Mouse (Mus musculus) spleen, adult 2 months (tissue): ENCODE data around the gene Fxr2. TPM values are rescaled to one million over a fixed set of nuclear protein-coding genes. Genes with fewer than 3 reads are reported as not detected.
"Not testable (repeated sequence)": the region's sequence is repeated elsewhere in the genome, so short reads cannot be mapped to it uniquely, and the experiment has no call there.

Experiments used
- DNase-seq, 2 experiments: peaks; one replicate each; pipeline versions ENCODE4 v3.0.0 to v3.0.0-alpha.2; 2012 to 2021; ENCODE audit warnings: low spot score in 2 of 2, low read depth in 1 of 2
- H3K27ac ChIP-seq: fragments of 200-500 bp; 2 replicates; pipeline ENCODE4 v1.5.1; 2012; ENCODE audit warnings: low read length, inconsistent platforms; ENCODE audit not compliant: insufficient read depth
- H3K27me3 ChIP-seq: fragments of 200-500 bp; 2 replicates; pipeline ENCODE4 v1.6.1; 2012; ENCODE audit warnings: mild to moderate bottlenecking, moderate library complexity, low read length, inconsistent platforms; ENCODE audit not compliant: control insufficient read depth, insufficient read depth
- H3K36me3 ChIP-seq: fragments of 200-500 bp; 2 replicates; pipeline ENCODE4 v1.6.1; 2012; ENCODE audit warnings: mild to moderate bottlenecking, low read length, inconsistent platforms; ENCODE audit not compliant: control insufficient read depth, insufficient read depth
- H3K4me1 ChIP-seq: fragments of 200-500 bp; 2 replicates; pipeline ENCODE4 v1.6.1; 2011; ENCODE audit warnings: inconsistent platforms; ENCODE audit not compliant: control insufficient read depth, insufficient read depth, insufficient read length
- H3K4me3 ChIP-seq: fragments of 200-500 bp; 2 replicates; pipeline ENCODE4 v1.5.1; 2011; ENCODE audit warnings: mild to moderate bottlenecking, inconsistent platforms; ENCODE audit not compliant: insufficient read depth, insufficient read length; ENCODE audit errors: extremely low read depth
- CTCF ChIP-seq: fragments of 200-500 bp; IDR thresholded peaks from 2 replicates; pipeline ENCODE4 v1.5.1; 2011; ENCODE audit warnings: mild to moderate bottlenecking, inconsistent platforms; ENCODE audit not compliant: insufficient read depth, insufficient read length, insufficient replicate concordance; ENCODE audit errors: extremely low read depth
- POLR2A ChIP-seq: fragments of 200-500 bp; IDR thresholded peaks from 2 replicates; pipeline ENCODE4 v1.6.1; 2011; ENCODE audit warnings: low read depth, low read length, inconsistent platforms
- WGBS: fragments of 180-500 bp; shearing (Covaris S2); methylation state at CpG from one replicate; pipeline ENCODE4 v1.1.7; 2018; 5-methylcytosine and 5-hydroxymethylcytosine counted together
- polyA plus RNA-seq: library from polyadenylated mRNA; depleted of rRNA; stranded (reverse); fragments of >200 nt; gene quantifications from 2 replicates; pipeline ENCODE4 v1.2.3, GENCODE M21; 2012; rRNA removed

Fxr2 gene
- polyA plus RNA-seq, 1 experiment = 41.6 TPM

DNA sequence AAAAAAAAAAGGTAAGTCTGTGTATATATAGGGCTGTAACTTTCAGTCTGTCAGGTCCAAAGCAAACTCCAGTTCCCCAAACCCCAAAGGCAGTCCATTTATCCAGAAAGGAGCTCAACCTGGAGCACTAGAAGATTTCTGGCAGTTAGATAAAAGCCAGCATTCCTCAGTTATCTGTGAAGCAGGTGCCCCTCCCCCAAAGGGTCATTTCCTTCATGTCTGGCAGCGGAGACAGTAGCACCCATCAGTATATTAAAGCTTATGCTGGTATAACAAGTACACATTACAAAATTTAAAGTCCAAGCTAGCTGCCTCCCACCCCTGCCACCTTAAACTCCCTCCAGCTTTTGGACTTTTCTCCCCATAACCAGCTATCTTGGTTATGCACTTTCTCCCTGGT lies 66.8 kb downstream of the Fxr2 start:
- no peak overlapping the region for H3K27ac ChIP-seq
- no peak for TF ChIP-seq CTCF
- TF ChIP-seq POLR2A = no peak
- WGBS = 84% methylated on average over 1 of the region's 1 CpGs
- no peak for DNase-seq
- peaks cover 7% of the 10 kb centered on the region for H3K27me3 ChIP-seq
- H3K4me3 ChIP-seq = no peak overlapping the region
- H3K4me1 ChIP-seq = peaks cover 3% of the 10 kb centered on the region
- H3K36me3 ChIP-seq = no peaks in the 10 kb centered on the region

DNA sequence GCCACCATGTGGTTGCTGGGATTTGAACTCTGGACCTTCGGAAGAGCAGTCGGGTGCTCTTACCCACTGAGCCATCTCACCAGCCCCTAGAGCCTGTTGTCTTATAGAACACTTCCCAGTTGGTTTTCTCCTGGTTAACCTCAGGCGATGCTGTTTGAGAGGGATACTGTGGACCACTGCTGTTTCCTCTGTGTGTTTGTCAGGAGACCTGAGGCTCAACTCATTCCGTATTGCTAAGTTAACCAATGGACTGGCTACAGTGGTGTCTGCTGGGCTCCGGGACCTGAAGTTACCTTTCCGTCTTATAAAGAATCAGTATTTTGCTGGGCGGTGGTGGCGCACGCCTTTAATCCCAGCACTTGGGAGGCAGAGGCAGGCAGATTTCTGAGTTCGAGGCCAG lies 70.1 kb downstream of the Fxr2 start:
- H3K36me3 ChIP-seq, DNase-seq, H3K27me3 ChIP-seq, H3K27ac ChIP-seq, H3K4me3 ChIP-seq, H3K4me1 ChIP-seq: not testable (repeated sequence)
- 96% methylated on average over 10 of the region's 10 CpGs for WGBS

Other genes with a start within 250 kb of the Fxr2 start
- 82.3 and 105 TPM in 2 replicates for gene Naa38, start 237.5 kb upstream of the Fxr2 start, polyA plus RNA-seq
- gene Cyb5d1, start 237.4 kb upstream of the Fxr2 start, polyA plus RNA-seq = 9.5 and 11.1 TPM in 2 replicates
- 14.3 and 20.5 TPM in 2 replicates for gene Tmem88, start 234.8 kb upstream of the Fxr2 start, polyA plus RNA-seq
- gene Kdm6b, start 219.3 kb upstream of the Fxr2 start, polyA plus RNA-seq = 15.8 and 17.0 TPM in 2 replicates
- gene Dnah2, start 83.9 kb upstream of the Fxr2 start, polyA plus RNA-seq = 0.29 and 0.31 TPM in 2 replicates
- 1.1 and 1.2 TPM in 2 replicates for gene Efnb3, start 72.8 kb upstream of the Fxr2 start, polyA plus RNA-seq
- 15.6 and 21.3 TPM in 2 replicates for gene Wrap53, start 52.7 kb upstream of the Fxr2 start, polyA plus RNA-seq
- 105 and 144 TPM in 2 replicates for gene Trp53, start 52.6 kb upstream of the Fxr2 start, polyA plus RNA-seq
- 10.7 and 11.2 TPM in 2 replicates for gene Atp1b2, start 27.0 kb upstream of the Fxr2 start, polyA plus RNA-seq
- gene Shbg, start 15.1 kb upstream of the Fxr2 start, polyA plus RNA-seq = not detected in 2 replicates
- gene Sat2, start 11.0 kb upstream of the Fxr2 start, polyA plus RNA-seq = 1.1 and 1.4 TPM in 2 replicates
- gene Sox15, start 22.3 kb downstream of the Fxr2 start, polyA plus RNA-seq = 0.09 and 0.35 TPM in 2 replicates
- 63.6 and 74.2 TPM in 2 replicates for gene Mpdu1, start 29.7 kb downstream of the Fxr2 start, polyA plus RNA-seq
- gene Cd68, start 33.2 kb downstream of the Fxr2 start, polyA plus RNA-seq = 103 and 114 TPM in 2 replicates
- 172 and 196 TPM in 2 replicates for gene Eif4a1, start 39.4 kb downstream of the Fxr2 start, polyA plus RNA-seq
- 32.6 and 36.1 TPM in 2 replicates for gene Senp3, start 49.1 kb downstream of the Fxr2 start, polyA plus RNA-seq
- 4.6 and 4.9 TPM in 2 replicates for gene Tnfsf13, start 52.8 kb downstream of the Fxr2 start, polyA plus RNA-seq
- 23.9 and 26.6 TPM in 2 replicates for gene Tnfsf12, start 62.9 kb downstream of the Fxr2 start, polyA plus RNA-seq
- 4.8 and 5.0 TPM in 2 replicates for gene Tnfsfm13, start 63.1 kb downstream of the Fxr2 start, polyA plus RNA-seq
- gene Polr2a, start 125.6 kb downstream of the Fxr2 start, polyA plus RNA-seq = 43.8 and 45.4 TPM in 2 replicates
- gene Slc35g3, start 129.0 kb downstream of the Fxr2 start, polyA plus RNA-seq = not detected in 2 replicates
- gene Zbtb4, start 132.9 kb downstream of the Fxr2 start, polyA plus RNA-seq = 28.4 and 37.0 TPM in 2 replicates
- gene Chrnb1, start 163.0 kb downstream of the Fxr2 start, polyA plus RNA-seq = 7.1 and 8.4 TPM in 2 replicates
- 1.1 and 1.2 TPM in 2 replicates for gene Fgf11, start 168.9 kb downstream of the Fxr2 start, polyA plus RNA-seq
- 0.23 and 0.31 TPM in 2 replicates for gene Tmem102, start 172.6 kb downstream of the Fxr2 start, polyA plus RNA-seq
- not detected in 2 replicates for gene Gm39566, start 182.3 kb downstream of the Fxr2 start, polyA plus RNA-seq
- not detected in 2 replicates for gene Spem2, start 185.5 kb downstream of the Fxr2 start, polyA plus RNA-seq
- gene Spem1, start 189.2 kb downstream of the Fxr2 start, polyA plus RNA-seq = not detected in 2 replicates
- 9.1 and 10.2 TPM in 2 replicates for gene Nlgn2, start 204.8 kb downstream of the Fxr2 start, polyA plus RNA-seq
- 93.7 and 99.0 TPM in 2 replicates for gene Tmem256, start 205.5 kb downstream of the Fxr2 start, polyA plus RNA-seq
- 35.4 and 44.3 TPM in 2 replicates for gene Plscr3, start 213.4 kb downstream of the Fxr2 start, polyA plus RNA-seq
- gene Tnk1, start 225.7 kb downstream of the Fxr2 start, polyA plus RNA-seq = 0.85 and 1.2 TPM in 2 replicates
- gene Tmem95, start 245.0 kb downstream of the Fxr2 start, polyA plus RNA-seq = not detected in 2 replicates
- gene Kctd11, start 248.4 kb downstream of the Fxr2 start, polyA plus RNA-seq = 3.6 TPM in 2 replicates